Mouse (Mus musculus) CH12F3 (cell line): Measurements from ENCODE around the gene Tmprss9.

Source experiments
- in situ Hi-C: fragments of 300-500 bp; cut with MboI; formaldehyde crosslinking; loops from 2 replicates; pipeline ENCODE4 v1.14.3; 2020; ENCODE audit warnings: low sequenced_read_pairs

Tmprss9 gene

DNA sequence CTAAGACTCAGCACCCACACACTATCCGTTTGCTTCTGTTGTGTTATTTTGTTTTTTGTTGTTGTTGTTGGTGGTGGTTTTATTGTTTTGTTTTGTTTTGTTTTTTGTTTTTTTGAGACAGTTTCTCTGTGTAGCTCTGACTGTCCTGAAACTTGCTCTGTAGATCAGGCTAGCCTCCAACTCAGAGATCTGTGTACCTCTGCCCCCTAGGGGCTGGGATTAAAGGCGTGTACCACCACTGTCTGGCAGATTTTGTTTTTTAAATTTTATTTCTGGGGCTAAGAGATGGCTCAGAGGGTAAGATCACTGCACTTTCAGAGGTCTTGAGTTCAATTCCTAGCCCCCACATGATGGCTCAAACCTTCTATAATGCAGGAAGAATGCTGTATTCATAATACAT lies 9.3 kb downstream of the Tmprss9 start:
- in situ Hi-C loops = no loop called here

DNA sequence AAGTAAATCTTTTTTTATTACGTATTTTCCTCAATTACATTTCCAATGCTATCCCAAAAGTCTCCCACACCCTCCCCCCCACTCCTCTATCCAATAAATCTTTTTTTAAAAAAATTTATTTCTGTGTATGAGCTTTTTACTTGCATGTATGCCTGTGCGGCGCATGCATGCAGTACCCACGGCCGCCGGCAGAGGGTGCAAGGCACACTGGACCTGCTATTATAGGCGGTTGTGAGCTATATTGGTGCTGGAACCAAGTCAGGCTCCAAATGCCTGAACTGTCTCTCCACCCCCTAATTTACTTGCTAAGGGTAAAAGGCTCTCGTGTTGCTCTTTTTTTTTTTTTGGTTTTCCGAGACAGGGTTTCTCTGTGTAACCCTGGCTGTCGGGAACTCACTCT lies 9.7 kb downstream of the Tmprss9 start:
- in situ Hi-C loops = no loop called here

DNA sequence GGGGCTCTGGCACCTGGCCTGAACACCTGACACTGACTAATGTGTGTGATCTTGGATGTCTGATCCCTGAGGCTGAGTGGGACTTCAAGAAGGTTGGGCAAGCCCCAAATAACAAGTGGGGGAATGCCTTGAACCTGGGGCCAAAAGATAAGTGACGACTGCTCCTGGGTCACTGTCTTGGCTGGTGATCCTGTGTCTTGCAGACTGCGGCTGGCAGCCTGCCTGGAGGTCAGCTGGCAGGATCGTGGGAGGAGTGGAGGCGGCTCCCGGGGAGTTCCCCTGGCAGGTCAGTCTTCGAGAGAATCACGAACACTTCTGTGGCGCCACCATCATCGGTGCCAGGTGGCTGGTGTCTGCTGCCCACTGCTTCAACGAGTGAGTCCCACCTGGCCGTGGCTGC lies 15.5 kb downstream of the Tmprss9 start:
- in situ Hi-C loops = no loop called here

DNA sequence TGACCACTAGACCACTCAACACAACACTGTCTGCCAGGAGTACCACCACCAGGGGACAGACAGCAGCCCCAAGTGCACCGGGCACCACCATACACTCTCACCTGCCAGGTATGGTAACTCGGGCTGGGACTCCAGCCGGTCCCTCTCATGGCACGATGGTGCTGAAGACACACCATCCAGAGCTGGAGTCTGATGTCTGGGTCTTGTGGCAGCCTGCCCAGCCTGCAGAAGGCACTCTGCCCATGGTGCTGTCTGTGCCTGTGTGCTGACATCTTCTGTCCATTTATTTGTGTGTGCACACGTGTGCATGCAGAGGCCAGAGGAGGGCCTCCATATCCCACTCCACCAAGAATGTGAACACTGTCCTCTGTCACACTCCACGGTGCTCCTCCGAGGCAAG lies 23.5 kb downstream of the Tmprss9 start:
- in situ Hi-C loops = no loop called here

DNA sequence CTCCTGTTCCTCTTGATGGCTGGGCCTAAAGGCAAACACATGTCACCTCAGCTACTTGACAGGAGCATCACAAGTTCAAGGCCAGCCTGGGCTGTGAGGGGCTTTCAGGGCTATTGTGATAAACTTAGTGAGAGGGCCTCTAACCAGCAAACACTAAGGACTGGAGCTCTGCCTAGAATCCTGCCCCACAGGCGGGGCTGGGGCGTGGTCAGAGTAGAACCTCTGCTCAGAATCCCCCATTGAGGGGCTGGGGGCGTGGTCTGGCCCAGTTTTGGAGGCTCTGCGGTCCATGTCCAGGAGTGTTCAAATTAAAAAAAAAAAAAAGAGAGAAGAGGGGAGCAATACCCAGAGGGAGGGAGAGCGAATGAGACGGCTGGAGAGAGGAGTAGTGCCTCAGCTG lies 24.0 kb downstream of the Tmprss9 start:
- in situ Hi-C loops = no loop called here

DNA sequence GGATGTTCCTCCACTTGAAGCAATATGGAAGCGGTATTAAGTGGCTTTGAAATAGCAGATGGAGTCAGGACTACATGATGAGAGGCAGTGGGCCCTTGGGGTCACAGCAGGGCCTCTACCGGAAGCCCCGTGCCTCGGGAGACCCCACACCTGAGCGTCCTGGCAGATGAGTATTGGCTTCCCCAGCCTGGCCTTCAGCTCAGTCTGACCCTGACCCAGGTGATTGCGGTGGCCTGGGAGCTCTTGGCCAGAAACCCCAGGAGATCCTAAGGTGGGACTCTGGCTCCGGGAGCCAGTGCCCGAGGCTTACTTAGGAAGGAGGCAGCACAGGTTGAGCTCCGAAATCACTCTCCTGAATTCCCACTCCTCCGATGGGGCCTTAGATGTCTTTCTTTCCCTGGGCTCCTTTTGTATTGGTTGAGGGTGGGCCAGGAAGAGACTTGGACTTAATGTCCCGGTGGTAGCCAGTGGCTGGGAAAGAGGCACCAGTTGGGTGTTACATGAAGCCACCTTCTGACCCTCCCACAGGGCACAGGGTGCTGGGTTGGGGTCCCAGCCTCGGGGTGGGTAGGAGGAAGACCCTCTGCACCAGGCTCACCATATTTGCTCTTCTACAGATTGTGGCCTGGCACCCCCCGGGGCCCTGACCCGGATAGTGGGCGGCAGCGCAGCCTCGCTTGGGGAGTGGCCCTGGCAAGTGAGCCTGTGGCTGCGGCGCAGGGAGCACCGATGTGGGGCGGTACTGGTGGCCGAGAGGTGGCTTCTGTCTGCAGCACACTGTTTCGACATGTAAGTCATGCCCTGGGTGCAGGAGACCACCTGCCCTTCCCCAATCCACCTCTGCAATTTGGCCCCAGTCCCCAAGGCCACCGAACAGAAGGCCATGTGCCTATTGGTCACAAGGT lies 25.2 kb downstream of the Tmprss9 start:
- in situ Hi-C loops = no loop called here

DNA sequence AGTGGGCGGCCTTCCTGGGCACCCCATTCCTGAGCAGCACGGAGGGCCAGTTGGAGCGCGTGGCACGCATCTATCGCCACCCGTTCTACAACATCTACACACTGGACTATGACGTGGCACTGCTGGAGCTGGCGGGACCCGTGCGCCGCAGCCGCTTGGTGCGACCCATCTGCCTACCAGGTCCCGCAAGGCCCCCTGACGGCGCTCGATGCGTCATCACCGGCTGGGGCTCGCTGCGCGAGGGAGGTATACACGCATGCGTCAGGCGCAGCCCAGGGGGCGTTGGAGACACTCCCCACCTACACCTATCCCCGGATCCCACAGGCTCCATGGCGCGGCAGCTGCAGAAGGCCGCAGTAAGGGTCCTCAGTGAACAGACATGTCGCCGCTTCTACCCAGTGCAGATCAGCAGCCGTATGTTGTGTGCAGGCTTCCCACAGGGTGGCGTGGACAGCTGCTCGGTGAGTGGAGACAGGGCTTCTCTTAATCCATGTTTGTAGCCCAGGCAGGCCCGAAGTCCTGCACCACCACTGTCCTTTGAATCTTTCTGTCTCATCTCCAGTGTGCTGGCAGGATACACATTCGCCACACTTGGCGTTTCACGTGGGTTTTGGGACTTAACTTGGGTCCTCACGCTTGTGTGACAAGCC lies 26.3 kb downstream of the Tmprss9 start:
- in situ Hi-C loops = no loop called here

DNA sequence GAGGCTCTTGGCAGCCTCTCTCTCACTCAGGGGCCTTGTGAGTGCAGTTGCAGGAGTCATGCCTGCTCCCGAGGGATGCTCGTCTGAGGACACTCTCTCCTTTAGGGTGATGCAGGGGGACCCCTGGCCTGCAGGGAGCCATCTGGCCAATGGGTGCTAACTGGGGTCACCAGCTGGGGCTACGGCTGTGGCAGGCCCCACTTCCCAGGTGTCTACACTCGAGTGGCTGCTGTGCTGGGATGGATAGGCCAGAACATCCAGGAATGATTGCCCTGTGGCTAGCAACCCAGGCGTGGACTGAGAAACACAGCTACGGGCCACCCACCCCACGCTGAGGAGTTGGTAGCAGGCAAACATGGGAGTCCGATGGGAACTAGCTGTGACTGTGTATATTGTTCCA lies 27.4 kb downstream of the Tmprss9 start:
- in situ Hi-C loops = no loop called here

DNA sequence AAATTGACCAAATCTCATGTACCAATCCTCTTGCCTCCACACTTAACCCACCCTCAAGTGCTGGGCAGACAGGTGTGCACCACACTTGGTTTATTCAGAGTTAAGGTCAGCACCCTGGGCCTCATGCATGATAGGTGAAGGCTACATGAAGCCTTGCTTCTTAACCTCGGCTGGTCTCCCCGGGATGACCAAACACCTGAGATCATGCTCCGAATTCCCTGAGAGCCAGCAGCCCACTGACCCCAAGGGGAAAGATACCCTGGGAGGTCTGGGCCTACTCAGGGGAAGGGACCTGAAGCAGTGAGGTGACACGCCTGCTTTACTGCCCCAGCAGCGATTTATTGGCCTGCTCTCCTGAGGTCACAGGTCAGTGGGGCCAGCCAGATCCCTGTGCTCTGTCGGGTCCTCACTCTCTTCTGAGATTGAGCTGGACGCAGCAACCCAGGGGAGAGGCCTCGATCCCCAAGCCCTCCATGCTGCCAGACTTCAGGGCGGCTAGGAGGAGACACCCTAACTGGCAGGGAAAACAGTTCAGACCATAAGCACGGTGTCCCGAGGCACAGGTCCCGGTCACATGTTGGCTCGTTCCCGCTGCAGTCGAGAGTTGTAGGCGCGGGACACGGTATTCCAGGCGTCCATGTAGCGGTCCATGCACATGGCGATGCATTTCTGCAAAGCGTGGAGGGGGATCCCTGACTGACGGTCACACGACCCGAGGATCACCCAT lies 28.1 kb downstream of the Tmprss9 start:
- in situ Hi-C loops = no loop called here

DNA sequence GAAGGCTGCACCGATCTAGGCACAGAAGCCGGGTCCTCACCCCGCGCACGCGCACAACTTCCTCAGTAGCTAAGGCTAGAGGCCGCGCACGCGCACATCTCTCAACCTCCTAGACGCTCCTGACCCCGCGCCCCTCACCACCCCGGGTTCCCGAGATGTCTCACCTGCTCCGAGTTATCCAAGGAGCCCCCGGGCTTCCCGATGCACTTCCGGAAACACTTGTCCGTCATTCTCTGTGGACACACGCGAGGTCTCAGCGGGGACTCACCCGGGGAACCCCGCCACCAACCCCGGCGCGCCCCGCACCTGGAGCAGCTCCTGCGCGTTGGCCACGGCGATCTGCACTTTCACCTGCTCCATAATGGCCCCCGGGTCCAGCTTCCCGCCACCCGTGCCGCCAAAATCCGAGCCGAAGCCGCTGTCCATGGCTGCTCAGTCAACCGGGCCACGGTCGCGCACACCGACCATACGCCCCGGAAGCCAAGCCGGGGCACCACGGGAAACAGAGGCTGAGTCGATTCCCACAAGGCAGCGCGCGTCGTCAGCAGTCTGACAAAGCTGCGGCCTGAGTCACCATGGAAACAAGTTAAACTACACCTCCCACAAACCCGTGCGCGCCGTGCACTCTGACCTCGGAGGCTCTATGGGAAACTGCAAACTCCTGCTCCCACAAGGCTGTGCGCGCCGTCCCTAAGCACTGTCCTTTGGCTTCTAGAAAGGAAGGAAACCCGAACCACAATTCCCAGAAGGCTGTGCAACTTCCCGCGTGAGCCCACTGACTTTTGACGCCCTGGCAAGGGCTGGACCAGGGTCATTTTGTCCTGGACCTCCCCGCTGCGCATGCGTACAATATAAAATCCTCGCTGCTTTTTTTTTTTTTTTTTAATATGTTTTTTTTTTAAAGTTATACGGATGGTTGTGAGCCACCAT lies 28.9 kb downstream of the Tmprss9 start, which contains the start of gene Timm13:
TSS of gene Timm13 (minus strand) at position 652 of the 930 bp plus-strand sequence.
- in situ Hi-C loops = no loop called here

DNA sequence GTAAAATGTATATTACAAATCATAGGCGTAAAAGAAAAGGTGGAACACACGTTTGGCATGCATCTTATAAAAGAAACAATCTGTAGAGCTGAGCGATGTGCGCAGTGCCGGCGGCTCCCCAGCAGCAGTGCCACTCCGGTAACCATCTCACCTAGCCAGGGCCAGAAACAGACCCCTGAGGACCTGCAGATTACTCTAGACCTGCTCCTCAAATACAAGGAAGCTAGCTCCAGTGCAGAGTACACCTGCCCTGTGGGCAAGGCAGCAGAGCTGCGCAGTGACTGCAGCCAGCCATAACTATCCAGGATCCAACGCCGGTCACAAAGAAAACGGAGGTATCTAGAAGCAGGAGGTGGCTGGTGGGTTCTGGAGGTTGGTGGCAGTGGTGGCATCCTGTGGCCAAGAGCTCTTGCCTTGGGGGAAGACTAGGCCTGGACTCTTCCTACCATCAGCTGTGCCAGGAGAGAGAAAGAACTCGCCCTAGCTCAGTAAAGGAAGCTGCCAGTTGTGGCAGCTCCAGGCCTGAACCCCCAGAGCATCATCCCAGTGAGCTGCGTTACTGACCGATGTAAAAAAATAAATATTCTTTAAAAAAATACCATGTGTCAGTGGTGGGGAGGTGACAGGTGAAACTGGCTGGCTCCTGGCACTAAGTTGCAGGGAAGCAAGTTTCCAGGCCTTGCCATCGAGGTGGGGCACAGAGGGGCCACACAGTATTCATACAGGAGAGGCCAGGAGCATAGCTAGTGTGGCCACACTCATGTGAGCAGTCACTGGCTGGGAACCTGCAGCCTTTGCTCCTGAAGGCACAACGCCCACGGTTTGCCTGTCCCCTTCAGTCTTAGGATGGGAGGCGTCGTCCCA lies 30.0 kb downstream of the Tmprss9 start:
- in situ Hi-C loops = no loop called here

DNA sequence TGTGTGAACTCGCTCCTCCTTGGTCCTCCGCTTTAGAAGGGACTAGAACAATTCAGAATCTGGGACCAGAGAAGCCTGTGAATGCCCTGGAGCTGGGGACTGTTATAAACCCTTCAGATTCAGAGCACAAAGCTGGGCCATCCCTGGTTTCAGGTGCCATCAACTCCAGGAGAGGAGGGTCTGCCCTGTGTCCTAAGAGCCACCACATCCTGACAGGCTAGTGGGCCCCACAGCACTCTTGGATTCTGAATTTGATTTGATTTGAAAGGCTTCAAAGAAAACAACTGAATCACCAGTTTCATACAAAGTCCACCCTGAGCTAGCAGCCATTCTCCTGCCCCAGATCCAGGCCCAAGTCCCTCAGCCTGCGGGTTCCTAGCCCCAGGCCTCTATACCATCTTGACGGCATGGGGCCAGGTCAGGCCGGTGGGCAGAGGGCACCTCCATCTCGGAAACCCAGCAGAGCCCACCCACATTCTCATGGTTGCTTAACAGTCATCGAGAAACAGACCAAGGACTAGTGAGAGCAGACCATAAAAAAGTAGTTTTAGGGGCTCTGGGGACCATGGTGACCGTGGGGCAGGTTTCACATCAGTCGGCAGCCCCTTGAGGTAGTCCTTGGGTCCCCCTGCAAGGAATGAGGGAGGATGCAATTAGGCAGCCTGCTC lies 30.8 kb downstream of the Tmprss9 start:
- in situ Hi-C loops = no loop called here

DNA sequence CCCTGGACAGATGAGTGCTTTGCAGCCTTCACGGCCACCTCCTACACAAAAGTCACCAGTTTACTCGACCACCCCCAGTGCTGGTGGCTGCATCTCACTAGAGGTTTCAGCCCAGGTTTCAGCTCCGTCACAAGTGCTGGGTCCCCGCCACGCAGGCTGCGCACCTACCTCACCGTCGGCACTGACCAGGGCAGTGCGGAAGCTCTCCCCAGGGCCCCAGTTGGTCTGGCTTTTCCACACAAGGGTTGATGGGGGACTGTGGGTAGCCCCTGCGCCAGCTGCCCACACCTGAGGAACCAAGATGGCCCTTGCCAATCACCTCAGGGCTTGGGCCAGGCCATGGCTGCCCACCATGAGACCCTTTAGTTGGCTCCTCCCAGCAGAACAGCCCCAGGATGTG lies 31.6 kb downstream of the Tmprss9 start:
- in situ Hi-C loops = no loop called here

DNA sequence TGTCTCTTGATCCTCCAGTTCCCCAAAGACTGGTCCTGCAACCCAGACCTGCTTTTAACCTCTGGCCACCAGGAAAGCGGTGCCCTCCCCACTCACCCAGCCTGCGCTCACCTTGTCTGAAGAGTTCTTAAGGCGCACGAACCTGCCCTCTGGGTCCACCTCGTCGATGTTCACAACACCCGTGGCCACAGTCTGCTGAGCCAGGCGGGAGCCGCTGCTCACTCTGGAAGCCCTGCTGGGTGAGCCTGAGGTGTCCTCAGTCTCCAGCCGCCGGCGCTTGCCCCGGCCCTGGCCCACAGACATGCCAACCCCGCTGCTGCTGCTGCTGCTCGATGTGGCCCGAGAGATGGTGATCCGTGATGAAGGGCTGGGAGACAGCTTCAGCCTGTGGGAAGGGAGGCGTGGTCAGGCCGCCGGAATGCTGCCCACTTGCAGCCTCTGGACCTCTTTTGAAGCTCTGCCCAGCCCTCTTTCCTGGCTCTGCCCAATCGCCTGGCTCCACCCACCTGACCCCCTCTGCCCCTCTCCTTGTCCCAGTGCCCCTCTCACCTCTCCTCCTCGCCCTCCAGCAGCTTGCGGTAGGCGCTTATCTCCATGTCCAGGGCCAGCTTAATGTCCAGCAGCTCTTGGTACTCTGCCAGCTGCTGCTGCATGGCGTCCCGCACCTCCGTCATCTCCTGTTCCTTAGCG lies 32.5 kb downstream of the Tmprss9 start:
- in situ Hi-C loops = no loop called here

DNA sequence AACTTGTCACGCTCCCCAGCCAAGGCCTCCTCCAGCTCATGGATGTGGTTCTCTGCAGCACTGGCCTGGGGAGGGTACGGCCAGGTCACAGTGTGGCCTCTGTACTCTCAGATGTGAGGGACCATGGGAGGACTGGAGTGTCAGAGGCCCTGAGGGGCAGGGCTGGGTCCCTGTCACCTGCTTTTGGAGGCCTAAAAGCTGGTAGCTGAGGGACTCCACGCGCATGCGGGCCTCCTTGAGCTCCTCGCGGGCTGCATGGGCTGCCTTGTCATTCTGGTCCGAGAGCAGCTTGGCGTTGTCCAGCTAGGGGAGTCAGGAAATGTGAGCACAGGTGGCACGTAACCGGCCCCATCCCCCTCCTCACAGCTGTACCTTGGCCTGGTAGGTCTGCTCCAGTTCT lies 33.1 kb downstream of the Tmprss9 start:
- in situ Hi-C loops = no loop called here

DNA sequence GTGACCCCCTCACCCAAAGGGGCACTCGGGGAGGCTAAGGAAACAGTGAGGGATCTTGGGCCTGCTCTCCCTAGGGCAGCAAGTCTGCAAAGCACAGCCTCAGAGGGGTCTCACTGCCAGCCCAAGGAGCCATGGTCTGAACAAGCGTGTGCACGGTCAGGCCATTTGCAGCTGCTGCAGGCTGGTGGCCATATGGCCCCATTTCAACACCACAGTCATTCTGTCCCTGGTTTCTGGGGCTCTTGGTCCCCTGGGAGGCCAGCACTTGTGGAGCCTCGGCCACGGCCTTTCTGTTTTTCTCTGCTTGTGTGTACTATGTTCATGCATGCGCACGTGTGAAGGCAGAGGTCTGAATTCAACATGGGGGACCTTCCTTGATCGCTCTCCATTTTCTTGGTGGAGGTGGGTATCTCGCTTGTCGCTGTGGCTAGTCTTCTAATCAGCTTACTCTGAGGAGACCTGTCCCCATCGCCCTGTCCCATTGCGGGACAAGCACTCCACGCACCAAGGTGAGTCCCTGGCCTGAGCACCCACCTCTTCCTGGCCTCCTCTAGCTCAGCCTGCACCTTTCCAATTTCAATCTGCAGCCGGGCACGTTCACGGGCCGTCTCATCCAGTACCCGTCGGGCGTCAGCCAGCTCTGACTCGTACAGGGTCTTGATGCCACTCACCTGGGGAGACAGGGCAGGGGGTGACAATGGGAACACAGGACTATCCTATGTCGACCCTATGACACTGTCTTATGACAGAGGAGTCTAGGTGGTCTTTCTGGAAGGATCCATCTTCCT lies 37.9 kb downstream of the Tmprss9 start:
- in situ Hi-C loops = no loop called here

DNA sequence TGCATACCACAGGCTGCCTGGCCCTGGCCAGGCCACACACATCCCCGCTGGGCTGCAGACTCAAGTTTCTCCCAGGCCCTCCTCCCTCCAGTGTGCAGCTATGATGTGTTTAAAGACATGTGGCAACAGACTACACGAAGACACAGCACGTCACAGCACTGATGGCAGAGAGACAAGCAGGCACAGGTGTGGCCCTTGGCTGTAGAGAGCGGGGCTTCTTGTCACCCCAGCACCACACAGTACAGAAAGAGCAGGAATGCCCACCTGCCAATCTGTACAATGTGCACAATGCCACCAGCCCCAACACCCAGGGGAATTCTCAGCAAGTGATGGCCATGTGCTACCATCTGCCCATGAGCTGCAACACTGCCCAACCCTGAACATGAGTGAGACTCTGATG lies 39.7 kb downstream of the Tmprss9 start:
- in situ Hi-C loops = no loop called here

DNA sequence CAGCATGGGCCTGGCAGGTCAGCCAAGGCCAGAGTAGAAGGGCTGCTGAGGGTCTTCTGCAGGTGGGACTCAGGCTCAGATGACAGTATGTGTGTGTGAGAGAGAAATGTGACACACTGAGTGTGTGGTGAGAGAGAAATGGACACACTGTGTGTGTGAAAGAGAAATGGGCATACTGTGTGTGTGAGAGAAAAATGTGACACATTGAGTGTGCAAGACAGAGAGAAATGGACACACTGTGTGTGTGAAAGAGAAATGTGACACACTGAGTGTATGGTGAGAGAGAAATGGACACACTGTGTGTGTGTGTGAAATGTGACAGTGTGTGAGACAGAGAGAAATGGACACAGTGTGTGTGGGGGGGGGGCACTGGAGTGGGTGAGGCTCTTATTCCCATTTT lies 40.2 kb downstream of the Tmprss9 start:
- in situ Hi-C loops = no loop called here
